12 mouse cellular contexts compared by ENCODE assay signal in the genomic region with DNA sequence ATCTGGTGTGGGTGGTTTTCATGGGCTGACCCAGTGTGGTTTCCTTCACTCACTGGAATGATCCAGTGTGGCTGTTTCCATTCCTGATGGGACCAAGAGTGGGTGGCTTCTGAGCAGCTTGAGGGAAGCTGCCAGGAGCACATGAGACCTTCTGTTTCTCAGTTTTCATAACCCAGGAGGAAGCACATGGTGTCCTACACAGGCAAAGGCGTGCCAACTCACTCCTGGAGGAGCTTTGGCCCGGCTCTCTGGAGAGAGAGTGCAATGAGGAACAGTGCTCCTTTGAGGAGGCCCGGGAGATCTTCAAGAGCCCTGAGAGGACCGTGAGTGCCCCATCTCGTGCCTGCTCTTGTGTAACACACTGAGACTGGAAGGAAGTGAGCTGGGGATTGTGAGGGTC. TPM values are rescaled to one million over a fixed set of nuclear protein-coding genes. Genes with fewer than 3 reads are reported as not detected.
DNase-seq lines count a peak whose midpoint lies in the region; ATAC-seq and TF ChIP-seq lines count a peak whose summit lies in the region.
"Had no signal": no experiment of that assay in that cellular context is flagged by ENCODE, and none has a peak within 500 bp of the region (broad histone marks: within the 10 kb centered on the region; RNA-seq: fewer than 3 reads in every experiment).

No protein-coding gene starts in this region.

- peak; percentile 23 for DNase-seq in 416B (ENCODE audit: low read depth)
- peak; percentile 36 to 55 for DNase-seq in cerebellum, adult 2 months
- DNase-seq in layer of hippocampus, adult 9-10 months (ENCODE audit: low spot score) = peak; percentile 32
- peak; percentile 63 for DNase-seq in lung, postnatal 14 days
- no peak for DNase-seq in embryo, embryonic 10 days (ENCODE audit: low spot score)
- no peak for DNase-seq in adrenal gland, adult 18-20 months (ENCODE audit: low spot score in 2 of 2)
- no peak for DNase-seq in midbrain, postnatal 0 days (ENCODE audit: low spot score)
- no peak for DNase-seq in heart, postnatal 25 days (ENCODE audit: low spot score)
- DNase-seq: thymus, adult 2 months had no signal

- no peak overlapping the region for H3K9ac ChIP-seq in midbrain, postnatal 0 days (replicated peaks; ENCODE audit: low read length, poor library complexity, severe bottlenecking)
- H3K9ac ChIP-seq: embryonic facial prominence, embryonic 13.5 days; limb, embryonic 13.5 days; midbrain, embryonic 13.5 days had no signal

- H3K9me3 ChIP-seq in midbrain, postnatal 0 days (ENCODE audit: low read length) = no peaks in the 10 kb centered on the region
- H3K9me3 ChIP-seq: embryonic facial prominence, embryonic 13.5 days; limb, embryonic 13.5 days; midbrain, embryonic 13.5 days had no signal

- no peak for TF ChIP-seq CTCF in cerebellum, adult 2 months (IDR thresholded peaks at IDR 0.05; ENCODE audit: borderline replicate concordance, insufficient read depth, low read depth, low read length)
- TF ChIP-seq CTCF in midbrain, postnatal 0 days (IDR thresholded peaks at IDR 0.05) = no peak

- H3K4me2 ChIP-seq in midbrain, postnatal 0 days (ENCODE audit: low read depth, low read length, poor library complexity, severe bottlenecking) = no peak overlapping the region
- H3K4me2 ChIP-seq: embryonic facial prominence, embryonic 13.5 days; limb, embryonic 13.5 days; midbrain, embryonic 13.5 days had no signal

- TF ChIP-seq POLR2A in cerebellum, adult 2 months (IDR thresholded peaks at IDR 0.05; ENCODE audit: borderline replicate concordance, insufficient read depth, low read length) = no peak

- H3K4me1 ChIP-seq in cerebellum, adult 2 months (ENCODE audit: control insufficient read depth, insufficient read depth, low read length) = peaks cover 12% of the 10 kb centered on the region
- no peaks in the 10 kb centered on the region for H3K4me1 ChIP-seq in midbrain, postnatal 0 days (ENCODE audit: insufficient read depth, low read length)
- H3K4me1 ChIP-seq: limb, embryonic 13.5 days; midbrain, embryonic 13.5 days had no signal

- intact Hi-C loops in heart, postnatal 25 days (cut with DNase I) = no loop called here

- 0 out of 2 replicates have a peak, but pooled peaks cover 3% of the 10 kb centered on the region for H3K36me3 ChIP-seq in midbrain, postnatal 0 days (ENCODE audit: insufficient read depth, low read length)
- H3K36me3 ChIP-seq: embryonic facial prominence, embryonic 13.5 days; limb, embryonic 13.5 days had no signal

- WGBS in cerebellum, adult 2 months = 17% methylated on average over 5 of the region's 5 CpGs
- WGBS in midbrain, postnatal 0 days = 72% methylated on average over 5 of the region's 5 CpGs

- H3K4me3 ChIP-seq in cerebellum, adult 2 months (replicated peaks; ENCODE audit: insufficient read depth, low read depth, low read length) = no peak overlapping the region
- H3K4me3 ChIP-seq in midbrain, postnatal 0 days (ENCODE audit: low read depth, low read length) = no peak overlapping the region
- H3K4me3 ChIP-seq: embryonic facial prominence, embryonic 13.5 days; limb, embryonic 13.5 days; midbrain, embryonic 13.5 days had no signal

- H3K27ac ChIP-seq in cerebellum, adult 2 months (ENCODE audit: insufficient read depth, low read length) = no peak overlapping the region
- H3K27ac ChIP-seq in midbrain, postnatal 0 days (ENCODE audit: low read depth, low read length) = no peak overlapping the region
- H3K27ac ChIP-seq: embryonic facial prominence, embryonic 13.5 days; limb, embryonic 13.5 days; midbrain, embryonic 13.5 days had no signal

- no peaks in the 10 kb centered on the region for H3K27me3 ChIP-seq in cerebellum, adult 2 months (ENCODE audit: control insufficient read depth, insufficient read depth, low read length)
- H3K27me3 ChIP-seq in midbrain, postnatal 0 days (ENCODE audit: insufficient read depth, low read length) = no peaks in the 10 kb centered on the region
- H3K27me3 ChIP-seq: embryonic facial prominence, embryonic 13.5 days; limb, embryonic 13.5 days; midbrain, embryonic 13.5 days had no signal

- ATAC-seq in midbrain, postnatal 0 days (ENCODE audit: low FRiP score) = no peak
- ATAC-seq: midbrain, embryonic 13.5 days had no signal

RNA-seq across cellular contexts. Expression of a gene that starts 2.6 kb away (rescaled TPM):
- polyA plus RNA-seq in cerebellum, adult 2 months (2012; rRNA removed) = 0.05 and 0.06 TPM in 2 replicates
- total RNA-seq in adrenal gland, adult 18-20 months (2021) = 1 to 10 TPM in 1 of 2 experiments, under 1 TPM in 1; 0.48 to 1.2 TPM
- total RNA-seq in midbrain, postnatal 0 days (2014; rRNA removed) = not detected in 2 replicates
- polyA plus RNA-seq in midbrain, postnatal 0 days (2015; fragmentation: Nextera tagmentation; extraction: Ambion mirVana) = 0.07 and 0.09 TPM in 2 replicates
- under 1 TPM in 1 of 2 experiments, not detected in 1; 0.14 TPM for total RNA-seq in heart, postnatal 25 days (2021)
- polyA plus RNA-seq: embryonic facial prominence, embryonic 13.5 days; limb, embryonic 13.5 days; midbrain, embryonic 13.5 days had no signal

RNA-seq across cellular contexts. Expression of a gene that starts 8.6 kb away (rescaled TPM):
- not detected in 2 replicates for polyA plus RNA-seq in cerebellum, adult 2 months (2012; rRNA removed)
- 1 to 10 TPM in 1 of 2 experiments, under 1 TPM in 1; 0.83 to 3.1 TPM for total RNA-seq in adrenal gland, adult 18-20 months (2021)
- total RNA-seq in midbrain, postnatal 0 days (2014; rRNA removed) = 0.33 TPM in 1 of 2 replicates, not detected in the other
- polyA plus RNA-seq in midbrain, postnatal 0 days (2015; fragmentation: Nextera tagmentation; extraction: Ambion mirVana) = 0.21 TPM in 1 of 2 replicates, not detected in the other
- total RNA-seq in heart, postnatal 25 days (2021) = under 1 TPM; 0.45 to 0.57 TPM

RNA-seq across cellular contexts. Expression of a gene that starts 32.2 kb away (rescaled TPM):
- 0.03 and 0.07 TPM in 2 replicates for polyA plus RNA-seq in cerebellum, adult 2 months (2012; rRNA removed)
- total RNA-seq in adrenal gland, adult 18-20 months (2021) = not detected
- not detected in 2 replicates for total RNA-seq in midbrain, postnatal 0 days (2014; rRNA removed)
- 0.80 and 0.89 TPM in 2 replicates for polyA plus RNA-seq in midbrain, postnatal 0 days (2015; fragmentation: Nextera tagmentation; extraction: Ambion mirVana)
- not detected for total RNA-seq in heart, postnatal 25 days (2021)

Comparison
In these comparisons a context has a peak if more than half of its experiments do, and no peak if none do; other contexts are left out.
1. DNase-seq: peak in 416B (single experiment), cerebellum, adult 2 months (2 of 2), layer of hippocampus, adult 9-10 months (single experiment) and lung, postnatal 14 days (single experiment); none in embryo, embryonic 10 days (single experiment), adrenal gland, adult 18-20 months (0 of 2), midbrain, postnatal 0 days (single experiment) and heart, postnatal 25 days (single experiment).